In the genomic region with DNA sequence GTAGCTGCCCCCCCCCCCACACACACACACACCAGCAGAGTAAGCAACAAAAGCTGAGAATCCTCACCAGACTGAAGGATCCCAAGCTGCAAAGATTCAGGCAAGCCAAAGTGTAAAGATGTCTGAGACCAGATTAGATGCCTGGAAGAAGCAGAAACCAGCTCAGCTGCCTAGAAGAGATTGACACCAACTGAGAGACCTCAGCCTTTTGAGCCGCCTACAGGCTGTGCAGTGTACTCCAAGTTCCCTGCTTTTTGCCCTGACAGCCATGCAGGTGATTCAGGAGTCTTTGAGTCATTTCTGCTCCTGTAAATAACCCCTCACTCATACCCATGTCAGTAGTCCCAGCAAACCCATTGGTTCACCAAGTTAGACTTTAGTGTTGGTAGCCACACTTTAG, we compare ENCODE assay signal across 17 mouse cellular contexts.
"Had no signal": no experiment of that assay in that cellular context is flagged by ENCODE, and none has a peak within 500 bp of the region (broad histone marks: within the 10 kb centered on the region; RNA-seq: fewer than 3 reads in every experiment).

No protein-coding gene starts in this region.

- H3K36me3 ChIP-seq: midbrain, embryonic 13.5 days; midbrain, embryonic 15.5 days; neural tube, embryonic 13.5 days; neural tube, embryonic 15.5 days had no signal

- H3K27me3 ChIP-seq: midbrain, embryonic 15.5 days; neural tube, embryonic 13.5 days; neural tube, embryonic 15.5 days had no signal

- H3K9ac ChIP-seq: lung, embryonic 14.5 days; midbrain, embryonic 13.5 days; midbrain, embryonic 15.5 days; neural tube, embryonic 13.5 days; neural tube, embryonic 15.5 days had no signal

- DNase-seq: lung, adult 18-20 months; lung, embryonic 14.5 days; lung, postnatal 10 days; retina, postnatal 1 day; right cerebral cortex, adult 18-20 months; right cerebral cortex, postnatal 25 days; right cerebral cortex, postnatal 4 days; spleen, adult 18-20 months; thymus, adult 18-20 months; thymus, postnatal 14 days; thymus, postnatal 36 days had no signal

- H3K4me2 ChIP-seq: lung, embryonic 14.5 days; midbrain, embryonic 11.5 days; midbrain, embryonic 13.5 days; midbrain, embryonic 15.5 days; neural tube, embryonic 13.5 days; neural tube, embryonic 15.5 days had no signal

- H3K4me3 ChIP-seq: midbrain, embryonic 13.5 days; midbrain, embryonic 15.5 days; neural tube, embryonic 13.5 days; neural tube, embryonic 15.5 days had no signal

- H3K4me1 ChIP-seq: neural tube, embryonic 13.5 days; neural tube, embryonic 15.5 days had no signal

- H3K9me3 ChIP-seq: midbrain, embryonic 13.5 days; midbrain, embryonic 15.5 days; neural tube, embryonic 13.5 days; neural tube, embryonic 15.5 days had no signal

- ATAC-seq: midbrain, embryonic 13.5 days; midbrain, embryonic 15.5 days had no signal

- H3K27ac ChIP-seq: macrophage; midbrain, embryonic 13.5 days; midbrain, embryonic 15.5 days; neural tube, embryonic 13.5 days; neural tube, embryonic 15.5 days had no signal
